Mouse (Mus musculus) urinary bladder, adult 2 months (tissue): ENCODE results near the gene 2310011J03Rik. TPM values are rescaled to one million over a fixed set of nuclear protein-coding genes. Genes with fewer than 3 reads are reported as not detected.

ENCODE experiments used
- DNase-seq: peaks from one replicate; pipeline ENCODE4 v3.0.0; 2022; ENCODE audit warnings: low spot score
- polyA plus RNA-seq: library from polyadenylated mRNA; depleted of rRNA; stranded (reverse); fragments of >200 nt; gene quantifications from 2 replicates; pipeline ENCODE4 v1.2.3, GENCODE M21; 2012; rRNA removed

Gene 2310011J03Rik
- polyA plus RNA-seq, 1 experiment: 45.6 TPM

GRCm38 (mm10) chr10:80292251-80293146 is 27.8 kb downstream of the 2310011J03Rik start, which contains the start of gene Rps15:
Rps15 (plus strand) TSS chr10:80292453.
- peak; percentile 88 for DNase-seq

- no peak for DNase-seq
Observed at GRCm38 (mm10) chr10:80288657-80289056, 31.7 kb downstream of the 2310011J03Rik start.

- no peak for DNase-seq
Observed at GRCm38 (mm10) chr10:80288097-80288496, 32.2 kb downstream of the 2310011J03Rik start.

- DNase-seq: no peak
Observed at GRCm38 (mm10) chr10:80285222-80286070, 34.9 kb downstream of the 2310011J03Rik start.

- no peak for DNase-seq
Observed at GRCm38 (mm10) chr10:80282481-80283441, 37.6 kb downstream of the 2310011J03Rik start.

- no peak for DNase-seq
Observed at GRCm38 (mm10) chr10:80281921-80282371, 38.4 kb downstream of the 2310011J03Rik start.

GRCm38 (mm10) chr10:80281304-80281703 is 39.0 kb downstream of the 2310011J03Rik start:
- DNase-seq: no peak

GRCm38 (mm10) chr10:80279273-80279672 is 41.1 kb downstream of the 2310011J03Rik start:
- no peak for DNase-seq

GRCm38 (mm10) chr10:80278390-80278789 is 41.9 kb downstream of the 2310011J03Rik start:
- DNase-seq: no peak

- no peak for DNase-seq
Observed at GRCm38 (mm10) chr10:80276238-80276637, 44.1 kb downstream of the 2310011J03Rik start.

GRCm38 (mm10) chr10:80273847-80274246 is 46.5 kb downstream of the 2310011J03Rik start:
- no peak for DNase-seq

- DNase-seq: no peak
Observed at GRCm38 (mm10) chr10:80271870-80272585, 48.3 kb downstream of the 2310011J03Rik start.

- DNase-seq: no peak
Observed at GRCm38 (mm10) chr10:80271186-80271843, 49.0 kb downstream of the 2310011J03Rik start.

GRCm38 (mm10) chr10:80270734-80271181 is 49.6 kb downstream of the 2310011J03Rik start:
- no peak for DNase-seq

- DNase-seq: no peak
Observed at GRCm38 (mm10) chr10:80270099-80270498, 50.2 kb downstream of the 2310011J03Rik start.

Other genes with a start within 250 kb of the 2310011J03Rik start
- 34.0 and 35.4 TPM in 2 replicates for gene Sbno2, start 215.0 kb downstream of the 2310011J03Rik start, polyA plus RNA-seq
- gene Stk11, start 204.7 kb downstream of the 2310011J03Rik start, polyA plus RNA-seq: 77.3 and 89.9 TPM in 2 replicates
- 367 and 372 TPM in 2 replicates for gene Atp5d, start 181.9 kb downstream of the 2310011J03Rik start, polyA plus RNA-seq
- gene Cbarp, start 179.7 kb downstream of the 2310011J03Rik start, polyA plus RNA-seq: 9.2 and 12.2 TPM in 2 replicates
- gene Midn, start 172.3 kb downstream of the 2310011J03Rik start, polyA plus RNA-seq: 21.2 and 30.5 TPM in 2 replicates
- gene Cirbp, start 154.6 kb downstream of the 2310011J03Rik start, polyA plus RNA-seq: 249 and 276 TPM in 2 replicates
- 18.4 and 21.5 TPM in 2 replicates for gene 1600002K03Rik, start 147.6 kb downstream of the 2310011J03Rik start, polyA plus RNA-seq
- gene Efna2, start 141.1 kb downstream of the 2310011J03Rik start, polyA plus RNA-seq: 3.0 and 3.3 TPM in 2 replicates
- 36.1 and 37.8 TPM in 2 replicates for gene Mum1, start 94.1 kb downstream of the 2310011J03Rik start, polyA plus RNA-seq
- gene Ndufs7, start 71.4 kb downstream of the 2310011J03Rik start, polyA plus RNA-seq: 294 and 337 TPM in 2 replicates
- 17.4 and 19.0 TPM in 2 replicates for gene Gamt, start 59.5 kb downstream of the 2310011J03Rik start, polyA plus RNA-seq
- 68.2 and 82.3 TPM in 2 replicates for gene Dazap1, start 59.1 kb downstream of the 2310011J03Rik start, polyA plus RNA-seq
- 3,215 and 3,453 TPM in 2 replicates for gene Rps15, start 28.1 kb downstream of the 2310011J03Rik start, polyA plus RNA-seq
- 0.76 and 1.4 TPM in 2 replicates for gene Apc2, start 24.6 kb downstream of the 2310011J03Rik start, polyA plus RNA-seq
- 9.5 and 9.9 TPM in 2 replicates for gene Pcsk4, start 9.0 kb upstream of the 2310011J03Rik start, polyA plus RNA-seq
- 7.7 and 18.0 TPM in 2 replicates for gene Reep6, start 9.4 kb upstream of the 2310011J03Rik start, polyA plus RNA-seq
- gene Adamtsl5, start 27.9 kb upstream of the 2310011J03Rik start, polyA plus RNA-seq: 57.9 and 65.7 TPM in 2 replicates
- 4.5 and 6.4 TPM in 2 replicates for gene Plk5, start 35.9 kb upstream of the 2310011J03Rik start, polyA plus RNA-seq
- gene Mex3d, start 67.1 kb upstream of the 2310011J03Rik start, polyA plus RNA-seq: 11.2 and 11.5 TPM in 2 replicates
- 112 and 119 TPM in 2 replicates for gene Mbd3, start 79.0 kb upstream of the 2310011J03Rik start, polyA plus RNA-seq
- 883 and 983 TPM in 2 replicates for gene Uqcr11, start 86.3 kb upstream of the 2310011J03Rik start, polyA plus RNA-seq
- 29.7 and 35.4 TPM in 2 replicates for gene Tcf3, start 113.1 kb upstream of the 2310011J03Rik start, polyA plus RNA-seq
- gene Onecut3, start 174.3 kb upstream of the 2310011J03Rik start, polyA plus RNA-seq: not detected in 2 replicates
- gene Atp8b3, start 218.6 kb upstream of the 2310011J03Rik start, polyA plus RNA-seq: 0.03 TPM in 1 of 2 replicates, not detected in the other
- 21.2 and 26.6 TPM in 2 replicates for gene Rexo1, start 241.0 kb upstream of the 2310011J03Rik start, polyA plus RNA-seq